10 mouse cellular contexts compared by ENCODE assay signal in genomic region chr7:24735970-24736670, GRCm38 (mm10). TPM values are rescaled to one million over a fixed set of nuclear protein-coding genes. Genes with fewer than 3 reads are reported as not detected.
A peak's percentile ranks its signal among the peaks of the same experiment; 100 is the strongest.
DNase-seq lines count a peak whose midpoint lies in the region; ATAC-seq and TF ChIP-seq lines count a peak whose summit lies in the region.
"Had no signal": no experiment of that assay in that cellular context is flagged by ENCODE, and none has a peak within 500 bp of the region (broad histone marks: within the 10 kb centered on the region; RNA-seq: fewer than 3 reads in every experiment).

No protein-coding gene starts in this region.

- H3K4me3 ChIP-seq in heart, embryonic 10.5 days: 0 out of 2 replicates have a peak overlapping the region, but pooled peaks have one; percentile 15
- peak overlapping the region; percentile 5; the same call in 1 of the 2 replicates for H3K4me3 ChIP-seq in hindbrain, embryonic 12.5 days
- no peak overlapping the region for H3K4me3 ChIP-seq in limb, embryonic 15.5 days

- 0 out of 2 replicates have a peak, but pooled peaks cover 2% of the 10 kb centered on the region for H3K9me3 ChIP-seq in heart, embryonic 10.5 days
- H3K9me3 ChIP-seq in hindbrain, embryonic 12.5 days (replicated peaks): no peaks in the 10 kb centered on the region
- H3K9me3 ChIP-seq in limb, embryonic 15.5 days: no peaks in the 10 kb centered on the region

- WGBS in heart, embryonic 10.5 days: 16% methylated on average over 17 of the region's 17 CpGs
- 15% methylated on average over 17 of the region's 17 CpGs for WGBS in hindbrain, embryonic 12.5 days
- 14% methylated on average over 16 of the region's 17 CpGs for WGBS in limb, embryonic 15.5 days

- no peak overlapping the region for H3K27ac ChIP-seq in heart, embryonic 10.5 days
- no peak overlapping the region for H3K27ac ChIP-seq in hindbrain, embryonic 12.5 days
- no peak overlapping the region for H3K27ac ChIP-seq in limb, embryonic 15.5 days

- H3K4me1 ChIP-seq in heart, embryonic 10.5 days: peaks cover 8% of the 10 kb centered on the region
- peaks cover 3% of the 10 kb centered on the region for H3K4me1 ChIP-seq in hindbrain, embryonic 12.5 days
- H3K4me1 ChIP-seq in limb, embryonic 15.5 days: peaks cover 7% of the 10 kb centered on the region

- peak; percentile 43 for ATAC-seq in hindbrain, embryonic 12.5 days (ENCODE audit: low FRiP score)
- ATAC-seq in limb, embryonic 15.5 days (ENCODE audit: insufficient number of reproducible peaks, low FRiP score, low TSS enrichment, low read depth): no peak; the same call in 1 of the 2 replicates

- TF ChIP-seq CTCF in brain, embryonic 14.5 days (IDR thresholded peaks at IDR 0.05; ENCODE audit: borderline replicate concordance, extremely low read depth, insufficient read depth, insufficient read length): no peak

- no peak for DNase-seq in heart, embryonic 10.5 days (ENCODE audit: low spot score)
- DNase-seq in heart, adult 11 months: no peak
- DNase-seq in brain, embryonic 14.5 days (ENCODE audit: low read depth): peak; percentile 51
- DNase-seq in neural tube, embryonic 10.5 days (ENCODE audit: extremely low spot score, low spot score): peak; percentile 47
- no peak for DNase-seq in layer of hippocampus, postnatal 36 days
- no peak for DNase-seq in heart, adult 8-10 months (ENCODE audit: low spot score)

- peak overlapping the region; percentile 36 for H3K4me2 ChIP-seq in hindbrain, embryonic 12.5 days (replicated peaks)
- peak overlapping the region; percentile 27 for H3K4me2 ChIP-seq in limb, embryonic 15.5 days

- TF ChIP-seq POLR2A in brain, embryonic 14.5 days (IDR thresholded peaks at IDR 0.05; ENCODE audit: borderline replicate concordance, extremely low read depth, insufficient read depth, insufficient read length, poor library complexity, severe bottlenecking): no peak

- H3K36me3 ChIP-seq in heart, embryonic 10.5 days: no peaks in the 10 kb centered on the region
- no peaks in the 10 kb centered on the region for H3K36me3 ChIP-seq in hindbrain, embryonic 12.5 days
- no peaks in the 10 kb centered on the region for H3K36me3 ChIP-seq in limb, embryonic 15.5 days

- no peak overlapping the region for H3K9ac ChIP-seq in hindbrain, embryonic 12.5 days
- no peak overlapping the region for H3K9ac ChIP-seq in limb, embryonic 15.5 days

- no peaks in the 10 kb centered on the region; the same call in 1 of the 2 replicates for H3K27me3 ChIP-seq in heart, embryonic 10.5 days (ENCODE audit: insufficient read depth, poor library complexity, severe bottlenecking)
- no peaks in the 10 kb centered on the region for H3K27me3 ChIP-seq in hindbrain, embryonic 12.5 days
- no peaks in the 10 kb centered on the region for H3K27me3 ChIP-seq in limb, embryonic 15.5 days

RNA-seq across cellular contexts. Expression of gene Gm4763, which starts 9.4 kb away (rescaled TPM):
- polyA plus RNA-seq in heart, embryonic 10.5 days (2016; fragmentation: Nextera tagmentation; extraction: Ambion mirVana): not detected in 2 replicates
- polyA plus RNA-seq in brain, embryonic 14.5 days (2012; rRNA removed): not detected in 2 replicates
- polyA plus RNA-seq in hindbrain, embryonic 12.5 days (2016; fragmentation: Nextera tagmentation; extraction: Ambion mirVana): not detected in 2 replicates
- not detected in 2 replicates for polyA plus RNA-seq in limb, embryonic 15.5 days (2015; fragmentation: Nextera tagmentation; extraction: Ambion mirVana)
- not detected for total RNA-seq in layer of hippocampus, postnatal 36 days (2021)
- not detected for total RNA-seq in heart, adult 8-10 months (2022)
- total RNA-seq: ES-E14 had no signal
- polyA plus RNA-seq: gonadal fat pad, adult 2 months had no signal

RNA-seq across cellular contexts. Expression of gene Cd177, which starts 24.0 kb away (rescaled TPM):
- polyA plus RNA-seq in heart, embryonic 10.5 days (2016; fragmentation: Nextera tagmentation; extraction: Ambion mirVana): not detected in 2 replicates
- polyA plus RNA-seq in brain, embryonic 14.5 days (2012; rRNA removed): 0.15 and 0.19 TPM in 2 replicates
- polyA plus RNA-seq in hindbrain, embryonic 12.5 days (2016; fragmentation: Nextera tagmentation; extraction: Ambion mirVana): 0.23 and 0.39 TPM in 2 replicates
- polyA plus RNA-seq in limb, embryonic 15.5 days (2015; fragmentation: Nextera tagmentation; extraction: Ambion mirVana): 0.23 and 0.25 TPM in 2 replicates
- not detected for total RNA-seq in layer of hippocampus, postnatal 36 days (2021)
- total RNA-seq in heart, adult 8-10 months (2022): 1 to 10 TPM in 1 of 4 experiments, not detected in 3; 1.6 TPM

RNA-seq across cellular contexts. Expression of gene BC049730, which starts 27.1 kb away (rescaled TPM):
- polyA plus RNA-seq in heart, embryonic 10.5 days (2016; fragmentation: Nextera tagmentation; extraction: Ambion mirVana): not detected in 2 replicates
- polyA plus RNA-seq in brain, embryonic 14.5 days (2012; rRNA removed): not detected in 2 replicates
- not detected in 2 replicates for polyA plus RNA-seq in hindbrain, embryonic 12.5 days (2016; fragmentation: Nextera tagmentation; extraction: Ambion mirVana)
- polyA plus RNA-seq in limb, embryonic 15.5 days (2015; fragmentation: Nextera tagmentation; extraction: Ambion mirVana): not detected in 2 replicates
- not detected for total RNA-seq in layer of hippocampus, postnatal 36 days (2021)
- total RNA-seq in heart, adult 8-10 months (2022): not detected
- total RNA-seq: ES-E14 had no signal

RNA-seq across cellular contexts. Expression of gene Ceacam10, which starts 40.9 kb away (rescaled TPM):
- polyA plus RNA-seq in heart, embryonic 10.5 days (2016; fragmentation: Nextera tagmentation; extraction: Ambion mirVana): not detected in 2 replicates
- polyA plus RNA-seq in brain, embryonic 14.5 days (2012; rRNA removed): 0.19 and 0.24 TPM in 2 replicates
- not detected in 2 replicates for polyA plus RNA-seq in hindbrain, embryonic 12.5 days (2016; fragmentation: Nextera tagmentation; extraction: Ambion mirVana)
- polyA plus RNA-seq in limb, embryonic 15.5 days (2015; fragmentation: Nextera tagmentation; extraction: Ambion mirVana): 0.17 and 0.37 TPM in 2 replicates
- total RNA-seq in layer of hippocampus, postnatal 36 days (2021): not detected
- total RNA-seq in heart, adult 8-10 months (2022): not detected

RNA-seq across cellular contexts. Expression of gene Tex101, which starts 59.6 kb away (rescaled TPM):
- polyA plus RNA-seq in heart, embryonic 10.5 days (2016; fragmentation: Nextera tagmentation; extraction: Ambion mirVana): not detected in 2 replicates
- not detected in 2 replicates for polyA plus RNA-seq in brain, embryonic 14.5 days (2012; rRNA removed)
- polyA plus RNA-seq in hindbrain, embryonic 12.5 days (2016; fragmentation: Nextera tagmentation; extraction: Ambion mirVana): not detected in 2 replicates
- polyA plus RNA-seq in limb, embryonic 15.5 days (2015; fragmentation: Nextera tagmentation; extraction: Ambion mirVana): not detected in 2 replicates
- total RNA-seq in layer of hippocampus, postnatal 36 days (2021): not detected
- total RNA-seq in heart, adult 8-10 months (2022): not detected
- polyA plus RNA-seq: gonadal fat pad, adult 2 months had no signal

Comparison
In these comparisons a context has a peak if more than half of its experiments do, and no peak if none do; other contexts are left out.
1. DNase-seq: peak in brain, embryonic 14.5 days (single experiment) and neural tube, embryonic 10.5 days (single experiment); none in heart, embryonic 10.5 days (single experiment), heart, adult 11 months (single experiment), layer of hippocampus, postnatal 36 days (0 of 2) and heart, adult 8-10 months (single experiment).